Mouse (Mus musculus): Measurements from ENCODE around the gene Tmem35b.

Tmem35b gene

GRCm38 (mm10) chr4:127168211-127168913 lies 44.9 kb downstream of the Tmem35b start:
- no peak for DNase-seq (ENCODE audit: low read depth, low spot score)

GRCm38 (mm10) chr4:127168914-127169345 lies 45.4 kb downstream of the Tmem35b start, which contains the start of gene Dlgap3:
TSS of gene Dlgap3 (plus strand) at chr4:127169204.
- DNase-seq (ENCODE audit: low read depth, low spot score), result no peak

GRCm38 (mm10) chr4:127169346-127170221 lies 46.1 kb downstream of the Tmem35b start:
- DNase-seq (ENCODE audit: low read depth, low spot score), result no peak

GRCm38 (mm10) chr4:127170866-127171265 lies 47.4 kb downstream of the Tmem35b start:
- no peak for DNase-seq (ENCODE audit: low read depth, low spot score)

GRCm38 (mm10) chr4:127171341-127171905 lies 47.9 kb downstream of the Tmem35b start:
- DNase-seq (ENCODE audit: low read depth, low spot score), result no peak

GRCm38 (mm10) chr4:127172119-127172518 lies 48.6 kb downstream of the Tmem35b start:
- DNase-seq (ENCODE audit: low read depth, low spot score), result no peak

- no peak for DNase-seq (ENCODE audit: low read depth, low spot score)
These were observed 49.1 kb downstream of the Tmem35b start for GRCm38 (mm10) chr4:127172614-127173013.

- no peak for DNase-seq (ENCODE audit: low read depth, low spot score)
These were observed 50.0 kb downstream of the Tmem35b start for GRCm38 (mm10) chr4:127173461-127173860.

GRCm38 (mm10) chr4:127174075-127174899 lies 50.8 kb downstream of the Tmem35b start:
- no peak for DNase-seq (ENCODE audit: low read depth, low spot score)

GRCm38 (mm10) chr4:127174900-127175278 lies 51.4 kb downstream of the Tmem35b start:
- DNase-seq (ENCODE audit: low read depth, low spot score), result no peak

GRCm38 (mm10) chr4:127177961-127178360 lies 54.5 kb downstream of the Tmem35b start:
- DNase-seq (ENCODE audit: low read depth, low spot score), result no peak

GRCm38 (mm10) chr4:127178671-127179070 lies 55.2 kb downstream of the Tmem35b start:
- no peak for DNase-seq (ENCODE audit: low read depth, low spot score)

Data from c-Kit-negative CD71-positive TER-119-positive erythroid progenitor cells, embryonic 14.5 days (primary cell).